Mouse (Mus musculus) heart, postnatal 0 days (tissue): ENCODE data around the gene Rbms1. TPM values are rescaled to one million over a fixed set of nuclear protein-coding genes. Genes with fewer than 3 reads are reported as not detected.

Experiments used
- ATAC-seq: fragments of 200-750 bp; cut with Nextera tagmentation; 2 replicates; pipeline ENCODE4 v1.8.0; 2017; ENCODE audit warnings: low read depth, moderate number of reproducible peaks, moderate library complexity; ENCODE audit not compliant: insufficient read depth
- DNase-seq: peaks from one replicate; pipeline ENCODE4 v3.0.0-alpha.2; 2016; ENCODE audit warnings: low spot score
- H3K27ac ChIP-seq: fragments of 300-500 bp; sonication (generic); 2 replicates; pipeline ENCODE4 v1.5.1; 2014; ENCODE audit warnings: low read depth, mild to moderate bottlenecking
- H3K27me3 ChIP-seq: fragments of 300-500 bp; sonication (generic); 2 replicates; pipeline ENCODE4 v1.6.1; 2014; ENCODE audit warnings: low read length, mixed read lengths; ENCODE audit not compliant: control insufficient read depth, insufficient read depth
- H3K36me3 ChIP-seq: fragments of 300-500 bp; sonication (generic); replicated peaks from 2 replicates; pipeline ENCODE4 v1.6.1; 2014; ENCODE audit warnings: low read length, mixed read lengths; ENCODE audit not compliant: control insufficient read depth, insufficient read depth
- H3K4me1 ChIP-seq: fragments of 300-500 bp; sonication (generic); 2 replicates; pipeline ENCODE4 v1.6.1; 2014; ENCODE audit warnings: antibody characterized with exemption; ENCODE audit not compliant: control insufficient read depth, insufficient read depth
- H3K4me2 ChIP-seq: fragments of 300-500 bp; sonication (generic); 2 replicates; pipeline ENCODE4 v1.6.1; 2014; ENCODE audit warnings: low read depth, mild to moderate bottlenecking, low read length, moderate library complexity
- H3K4me3 ChIP-seq: fragments of 300-500 bp; sonication (generic); 2 replicates; pipeline ENCODE4 v1.5.1; 2014; ENCODE audit warnings: low read depth, low read length
- H3K9ac ChIP-seq: fragments of 300-500 bp; sonication (generic); replicated peaks from 2 replicates; pipeline ENCODE4 v1.6.1; 2014; ENCODE audit warnings: low read depth, low read length, mixed read lengths
- H3K9me3 ChIP-seq: fragments of 300-500 bp; sonication (generic); replicated peaks from 2 replicates; pipeline ENCODE4 v1.6.1; 2016; ENCODE audit warnings: low read length; ENCODE audit not compliant: control insufficient read depth
- CTCF ChIP-seq: IDR thresholded peaks from 2 replicates; pipeline ENCODE4 v1.5.1; 2016; ENCODE audit warnings: antibody characterized with exemption, control low read depth, low read depth
- EP300 ChIP-seq: IDR thresholded peaks from 2 replicates; pipeline ENCODE4 v1.6.1; 2016; ENCODE audit warnings: antibody characterized with exemption, low read depth
- WGBS: fragments of 180-500 bp; shearing (Covaris S2); extraction: QIAGEN DNeasy Blood & Tissue Kit; methylation state at CpG from one replicate; pipeline ENCODE4 v1.1.7; 2014; 5-methylcytosine and 5-hydroxymethylcytosine counted together
- polyA plus RNA-seq: library from polyadenylated mRNA; unstranded; fragments of >200 nt; fragmentation: Nextera tagmentation; extraction: Ambion mirVana; gene quantifications from 2 replicates; pipeline ENCODE4 v1.2.1, GENCODE M21; 2015
- total RNA-seq: library from RNA; depleted of rRNA; stranded (reverse); fragments of >200 nt; gene quantifications from 2 replicates; pipeline ENCODE4 v1.2.3, GENCODE M21; 2014; ENCODE audit warnings: low replicate concordance

Gene Rbms1
- total and polyA plus RNA-seq, 2 experiments from 2014 or later: 52.8 to 56.2 TPM

DNA sequence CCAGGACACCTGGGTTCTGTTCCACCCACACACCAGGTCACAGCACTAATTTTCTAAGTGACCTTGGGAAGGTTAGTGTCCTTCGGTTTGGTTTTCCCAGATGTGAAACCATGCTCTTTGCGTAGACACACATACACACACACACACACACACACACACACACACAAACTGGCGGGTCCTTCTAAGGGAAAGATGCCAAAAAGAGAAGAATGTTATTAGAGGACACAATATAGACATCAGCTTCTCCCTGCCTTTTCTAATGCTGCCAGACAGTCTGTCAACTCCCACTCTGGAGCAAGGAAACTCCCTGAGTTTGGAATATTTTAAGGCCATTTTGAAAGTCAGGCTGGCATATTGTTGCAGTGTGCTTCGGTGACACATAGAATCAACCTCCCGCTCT, 624 bp upstream of the Rbms1 start:
- H3K4me3 ChIP-seq: peak overlapping the region; percentile 90
- H3K4me2 ChIP-seq: peak overlapping the region; percentile 77
- peak overlapping the region; percentile 86 for H3K9ac ChIP-seq
- 6% methylated on average over 5 of the region's 5 CpGs for WGBS
- 0 out of 2 replicates have a peak, but pooled peaks have one; percentile 19 for ATAC-seq
- H3K27ac ChIP-seq: peak overlapping the region; percentile 98
- no peaks in the 10 kb centered on the region for H3K9me3 ChIP-seq
- no peaks in the 10 kb centered on the region; the same call in 1 of the 2 replicates for H3K36me3 ChIP-seq
- H3K27me3 ChIP-seq: no peaks in the 10 kb centered on the region
- TF ChIP-seq EP300 (no peak), CTCF (no peak)
- peaks cover 15% of the 10 kb centered on the region; the same call in 1 of the 2 replicates for H3K4me1 ChIP-seq
- DNase-seq: peak; percentile 73

DNA sequence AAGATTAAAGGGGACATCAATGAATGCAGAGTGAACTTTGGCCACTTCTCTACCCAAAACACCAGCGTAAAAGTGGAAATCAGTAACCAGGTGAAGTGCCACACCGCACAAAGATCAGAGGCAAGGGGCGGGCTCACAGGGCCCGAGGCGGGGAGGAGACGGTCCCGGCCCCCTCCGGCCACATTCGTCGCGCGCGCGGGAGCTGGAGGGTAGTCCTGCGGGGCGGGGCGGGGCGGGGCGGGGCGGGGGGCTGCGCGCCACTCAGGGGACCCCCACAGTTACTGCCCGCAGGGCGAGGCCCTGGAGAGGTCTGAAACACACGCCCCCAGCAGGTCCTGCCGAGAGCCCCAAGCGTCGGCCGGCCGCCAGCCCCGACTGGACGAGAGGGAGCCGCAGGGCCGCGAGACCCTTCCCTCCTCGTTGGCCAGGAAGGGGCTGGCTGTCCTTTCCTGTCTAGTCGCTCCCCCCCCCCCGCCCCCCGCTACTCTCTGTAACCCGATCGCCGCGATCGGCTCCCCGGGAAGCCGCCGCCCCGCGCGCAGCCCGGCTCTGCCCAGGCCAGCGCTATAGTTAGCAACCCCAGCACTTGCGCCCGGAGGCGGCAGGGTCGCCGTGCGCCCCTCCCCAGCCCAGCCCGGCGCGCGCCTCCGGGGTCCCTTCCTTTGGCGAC, 856 bp downstream of the Rbms1 start:
- Histone ChIP-seq H3K36me3 (no peaks in the 10 kb centered on the region; the same call in 1 of the 2 replicates), H3K27ac (peak overlapping the region; percentile 98), H3K9ac (peak overlapping the region; percentile 86), H3K27me3 (no peaks in the 10 kb centered on the region), H3K9me3 (no peaks in the 10 kb centered on the region), H3K4me1 (peaks cover 15% of the 10 kb centered on the region; the same call in 1 of the 2 replicates), H3K4me2 (peak overlapping the region; percentile 77), H3K4me3 (peak overlapping the region; percentile 90)
- DNase-seq (peak; percentile 68), ATAC-seq (peak; percentile 84)
- under 1% methylated on average over 43 of the region's 64 CpGs for WGBS
- no peak for TF ChIP-seq CTCF
- TF ChIP-seq EP300: no peak

DNA sequence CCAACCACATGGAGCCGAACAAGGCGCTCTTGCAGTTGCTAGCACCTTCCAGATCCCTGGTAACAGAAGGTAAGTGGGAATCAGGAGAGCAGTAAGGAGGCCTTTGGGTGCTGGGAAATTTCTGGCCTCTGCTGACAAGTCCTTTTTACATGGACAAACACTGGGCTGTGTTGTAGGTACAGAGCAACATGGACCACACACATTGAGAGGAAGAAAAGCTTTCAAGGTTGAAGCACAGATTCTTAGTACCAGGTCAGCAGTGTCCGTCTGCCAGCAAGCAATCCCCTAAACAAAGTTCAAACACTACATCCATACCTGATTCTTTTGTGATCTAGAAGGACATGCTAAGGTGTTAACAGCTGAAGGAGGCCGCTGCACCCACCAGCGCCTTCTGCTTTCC, 1.7 kb downstream of the Rbms1 start:
- peaks cover 4% of the 10 kb centered on the region; the same call in 1 of the 2 replicates for H3K36me3 ChIP-seq
- no peak for ATAC-seq
- peaks cover 15% of the 10 kb centered on the region; the same call in 1 of the 2 replicates for H3K4me1 ChIP-seq
- H3K9ac ChIP-seq: 0 out of 2 replicates have a peak overlapping the region, but pooled peaks have one; percentile 86
- H3K27me3 ChIP-seq: no peaks in the 10 kb centered on the region
- peak overlapping the region; percentile 77 for H3K4me2 ChIP-seq
- peak overlapping the region; percentile 90 for H3K4me3 ChIP-seq
- no peaks in the 10 kb centered on the region for H3K9me3 ChIP-seq
- no peak for DNase-seq
- 24% methylated on average over 5 of the region's 5 CpGs for WGBS
- no peak for TF ChIP-seq EP300
- TF ChIP-seq CTCF: no peak
- H3K27ac ChIP-seq: peak overlapping the region; percentile 98

DNA sequence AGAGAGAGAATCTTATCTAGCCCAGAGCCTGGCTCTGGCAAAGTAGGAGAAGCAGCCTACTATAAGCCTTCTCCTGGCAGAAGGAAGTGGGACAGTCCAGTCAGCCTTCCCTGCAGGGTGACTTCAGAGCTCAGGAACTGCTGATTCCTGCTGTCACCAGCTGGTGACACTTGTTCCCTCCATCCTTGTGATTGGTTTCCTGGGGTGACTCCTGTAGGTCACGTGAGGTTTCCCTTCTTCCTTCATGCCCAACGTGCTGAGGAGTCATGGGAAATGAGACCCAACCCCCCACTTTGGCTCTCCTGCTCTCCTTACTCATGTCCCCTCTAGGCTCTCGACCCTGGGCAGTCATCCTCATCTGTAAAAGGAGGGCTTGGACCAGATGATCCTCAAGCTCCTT, 14.8 kb downstream of the Rbms1 start:
- DNase-seq: peak; percentile 13
- TF ChIP-seq CTCF (no peak), EP300 (no peak)
- WGBS: 31% methylated on average over 3 of the region's 3 CpGs

DNA sequence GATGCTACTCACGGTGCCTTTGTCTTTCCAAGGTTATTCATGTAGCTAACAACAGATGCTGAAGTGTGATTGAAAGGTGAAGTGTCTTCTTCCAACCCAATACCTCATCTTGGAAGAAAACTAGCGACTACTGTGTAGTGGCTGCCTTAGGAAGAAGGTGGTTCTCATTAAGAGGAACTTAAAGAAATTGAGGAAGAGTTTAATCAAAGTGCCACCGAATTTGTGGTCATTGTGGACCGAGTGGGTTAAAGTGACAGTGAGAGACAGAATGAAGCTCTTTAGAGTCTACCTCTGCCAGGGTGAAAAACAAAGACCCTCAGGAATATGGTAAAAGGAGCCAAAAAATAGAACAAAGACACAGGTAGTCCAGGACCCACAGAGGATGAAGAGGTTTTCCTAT, 15.2 kb downstream of the Rbms1 start:
- Histone ChIP-seq H3K9ac (no peak overlapping the region), H3K4me3 (no peak overlapping the region), H3K27me3 (no peaks in the 10 kb centered on the region), H3K36me3 (no peaks in the 10 kb centered on the region; the same call in 1 of the 2 replicates), H3K27ac (0 out of 2 replicates have a peak overlapping the region, but pooled peaks have one; percentile 12), H3K9me3 (0 out of 2 replicates have a peak, but pooled peaks cover 3% of the 10 kb centered on the region), H3K4me1 (peaks cover 12% of the 10 kb centered on the region), H3K4me2 (no peak overlapping the region)
- DNase-seq: no peak
- no peak for ATAC-seq
- TF ChIP-seq CTCF (no peak), EP300 (no peak)
- WGBS: 76% methylated on average over 4 of the region's 4 CpGs

More for the DNA sequence above, 14.8 kb downstream of the Rbms1 start:
- H3K27ac ChIP-seq: 0 out of 2 replicates have a peak overlapping the region, but pooled peaks have one; percentile 12
- H3K9me3 ChIP-seq: 0 out of 2 replicates have a peak, but pooled peaks cover 3% of the 10 kb centered on the region
- no peak overlapping the region for H3K9ac ChIP-seq
- H3K27me3 ChIP-seq: no peaks in the 10 kb centered on the region
- ATAC-seq: no peak; the same call in 1 of the 2 replicates
- peaks cover 12% of the 10 kb centered on the region for H3K4me1 ChIP-seq
- no peak overlapping the region for H3K4me3 ChIP-seq
- no peaks in the 10 kb centered on the region; the same call in 1 of the 2 replicates for H3K36me3 ChIP-seq
- H3K4me2 ChIP-seq: no peak overlapping the region
